ENCODE assay signal across 7 mouse cellular contexts in the genomic region with DNA sequence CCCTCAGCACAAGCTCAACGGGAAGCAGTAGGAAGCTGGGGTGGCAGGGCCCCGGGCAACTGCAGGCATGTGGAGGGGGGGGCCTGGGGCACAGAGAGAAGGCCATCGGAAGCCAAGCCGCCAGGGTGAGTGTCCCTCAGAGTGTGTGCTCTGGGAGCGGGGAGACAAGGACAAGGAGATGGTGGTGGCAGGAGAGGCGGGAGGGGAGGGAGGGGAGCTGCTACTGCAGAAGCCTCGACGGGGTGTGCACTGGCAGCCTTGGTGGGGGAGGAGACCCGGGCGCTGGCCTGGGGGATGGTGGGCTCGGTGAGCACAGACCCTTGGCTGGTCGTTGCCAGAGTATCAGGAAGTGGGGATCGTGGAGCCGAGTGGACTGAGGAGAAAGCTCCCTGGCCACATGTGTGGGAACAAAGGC. TPM values are rescaled to one million over a fixed set of nuclear protein-coding genes. Genes with fewer than 3 reads are reported as not detected.
DNase-seq lines count a peak whose midpoint lies in the region; ATAC-seq and TF ChIP-seq lines count a peak whose summit lies in the region.

No protein-coding gene starts in this region.

- no peak for TF ChIP-seq CTCF in lung, postnatal 0 days (IDR thresholded peaks at IDR 0.05)

- peak overlapping the region; percentile 21 for H3K4me3 ChIP-seq in lung, postnatal 0 days (ENCODE audit: low read depth, low read length)
- peak overlapping the region; percentile 58 for H3K4me3 ChIP-seq in embryonic facial prominence, embryonic 10.5 days
- H3K4me3 ChIP-seq in intestine, embryonic 14.5 days (ENCODE audit: low read depth, low read length): peak overlapping the region; percentile 26

- H3K27ac ChIP-seq in lung, postnatal 0 days (ENCODE audit: low read length): no peak overlapping the region
- H3K27ac ChIP-seq in embryonic facial prominence, embryonic 10.5 days (replicated peaks): peak overlapping the region; percentile 88
- H3K27ac ChIP-seq in intestine, embryonic 14.5 days (ENCODE audit: low read depth): 0 out of 2 replicates have a peak overlapping the region, but pooled peaks have one; percentile 22

- 1% methylated on average over 12 of the region's 14 CpGs for WGBS in lung, postnatal 0 days
- 2% methylated on average over 14 of the region's 14 CpGs for WGBS in embryonic facial prominence, embryonic 10.5 days
- 1% methylated on average over 13 of the region's 14 CpGs for WGBS in intestine, embryonic 14.5 days

- H3K9ac ChIP-seq in lung, postnatal 0 days (replicated peaks; ENCODE audit: low read depth): peak overlapping the region; percentile 12; the same call in 1 of the 2 replicates
- H3K9ac ChIP-seq in intestine, embryonic 14.5 days (ENCODE audit: low read length): peak overlapping the region; percentile 40

- ATAC-seq in lung, postnatal 0 days: peak; percentile 31
- no peak for ATAC-seq in intestine, embryonic 14.5 days (replicated peaks; ENCODE audit: low FRiP score, low TSS enrichment, low read depth)

- H3K9me3 ChIP-seq in lung, postnatal 0 days (ENCODE audit: low read length): no peaks in the 10 kb centered on the region
- no peaks in the 10 kb centered on the region for H3K9me3 ChIP-seq in embryonic facial prominence, embryonic 10.5 days
- H3K9me3 ChIP-seq in intestine, embryonic 14.5 days (ENCODE audit: control insufficient read depth, low read length): no peaks in the 10 kb centered on the region

- peak overlapping the region; percentile 41 for H3K4me2 ChIP-seq in lung, postnatal 0 days (replicated peaks; ENCODE audit: low read depth, low read length)
- H3K4me2 ChIP-seq in intestine, embryonic 14.5 days (ENCODE audit: low read length): peak overlapping the region; percentile 33

- no peak for TF ChIP-seq EP300 in lung, postnatal 0 days (IDR thresholded peaks at IDR 0.05)

- H3K36me3 ChIP-seq in lung, postnatal 0 days (ENCODE audit: insufficient read depth, low read length): no peaks in the 10 kb centered on the region
- H3K36me3 ChIP-seq in embryonic facial prominence, embryonic 10.5 days (replicated peaks): peaks cover 17% of the 10 kb centered on the region; the same call in 1 of the 2 replicates
- no peaks in the 10 kb centered on the region for H3K36me3 ChIP-seq in intestine, embryonic 14.5 days (ENCODE audit: control insufficient read depth, insufficient read depth, low read length)

- no peak for DNase-seq in lung, postnatal 0 days (ENCODE audit: low spot score)
- DNase-seq in lung, postnatal 36 days: no peak
- peak; percentile 65 for DNase-seq in embryonic facial prominence, embryonic 10.5 days (ENCODE audit: low spot score)
- DNase-seq in intestine, embryonic 14.5 days (ENCODE audit: low spot score): no peak
- peak; percentile 77 for DNase-seq in retina, postnatal 1 day
- DNase-seq in gastrocnemius, postnatal 10 days: no peak
- DNase-seq in layer of hippocampus, postnatal 36 days: no peak

- H3K4me1 ChIP-seq in lung, postnatal 0 days (ENCODE audit: insufficient read depth, low read depth, low read length): no peaks in the 10 kb centered on the region
- H3K4me1 ChIP-seq in embryonic facial prominence, embryonic 10.5 days: peaks cover 40% of the 10 kb centered on the region
- no peaks in the 10 kb centered on the region for H3K4me1 ChIP-seq in intestine, embryonic 14.5 days (replicated peaks; ENCODE audit: control insufficient read depth, insufficient read depth, low read length)

- H3K27me3 ChIP-seq in lung, postnatal 0 days (replicated peaks; ENCODE audit: insufficient read depth, low read length): peaks cover 49% of the 10 kb centered on the region
- H3K27me3 ChIP-seq in embryonic facial prominence, embryonic 10.5 days (replicated peaks; ENCODE audit: low read depth, poor library complexity, severe bottlenecking): peaks cover 95% of the 10 kb centered on the region
- H3K27me3 ChIP-seq in intestine, embryonic 14.5 days (replicated peaks; ENCODE audit: control insufficient read depth, insufficient read depth, low read length): peaks cover 82% of the 10 kb centered on the region

RNA-seq across cellular contexts. Expression of a gene that starts 13.6 kb away (rescaled TPM):
- polyA plus RNA-seq in lung, postnatal 0 days (2015; fragmentation: Nextera tagmentation; extraction: Ambion mirVana): 0.51 and 0.76 TPM in 2 replicates
- polyA plus RNA-seq in embryonic facial prominence, embryonic 10.5 days (2016; fragmentation: Nextera tagmentation; extraction: Ambion mirVana): 0.68 and 1.1 TPM in 2 replicates
- 1.3 TPM in 2 replicates for polyA plus RNA-seq in intestine, embryonic 14.5 days (2014; fragmentation: Nextera tagmentation; extraction: Ambion mirVana)
- 1 to 10 TPM; 1.9 to 2.5 TPM for total RNA-seq in gastrocnemius, postnatal 10 days (2021)
- 100 to 1,000 TPM; 311 to 332 TPM for total RNA-seq in layer of hippocampus, postnatal 36 days (2021)

RNA-seq across cellular contexts. Expression of a gene that starts 22.8 kb away (rescaled TPM):
- not detected in 2 replicates for polyA plus RNA-seq in lung, postnatal 0 days (2015; fragmentation: Nextera tagmentation; extraction: Ambion mirVana)
- polyA plus RNA-seq in embryonic facial prominence, embryonic 10.5 days (2016; fragmentation: Nextera tagmentation; extraction: Ambion mirVana): 0.64 TPM in 1 of 2 replicates, not detected in the other
- 0.65 TPM in 1 of 2 replicates, not detected in the other for polyA plus RNA-seq in intestine, embryonic 14.5 days (2014; fragmentation: Nextera tagmentation; extraction: Ambion mirVana)
- total RNA-seq in gastrocnemius, postnatal 10 days (2021): not detected
- total RNA-seq in layer of hippocampus, postnatal 36 days (2021): 10 to 100 TPM; 13.3 to 21.6 TPM

RNA-seq across cellular contexts. Expression of a gene that starts 25.4 kb away (rescaled TPM):
- 93.7 and 110 TPM in 2 replicates for polyA plus RNA-seq in lung, postnatal 0 days (2015; fragmentation: Nextera tagmentation; extraction: Ambion mirVana)
- polyA plus RNA-seq in embryonic facial prominence, embryonic 10.5 days (2016; fragmentation: Nextera tagmentation; extraction: Ambion mirVana): 80.3 and 85.1 TPM in 2 replicates
- 72.1 and 77.0 TPM in 2 replicates for polyA plus RNA-seq in intestine, embryonic 14.5 days (2014; fragmentation: Nextera tagmentation; extraction: Ambion mirVana)
- 10 to 100 TPM; 61.5 to 68.3 TPM for total RNA-seq in gastrocnemius, postnatal 10 days (2021)
- 100 to 1,000 TPM in 1 of 2 experiments, 10 to 100 TPM in 1; 94.5 to 102 TPM for total RNA-seq in layer of hippocampus, postnatal 36 days (2021)

RNA-seq across cellular contexts. Expression of a gene that starts 53.9 kb away (rescaled TPM):
- polyA plus RNA-seq in lung, postnatal 0 days (2015; fragmentation: Nextera tagmentation; extraction: Ambion mirVana): 59.3 and 69.2 TPM in 2 replicates
- 82.7 and 85.8 TPM in 2 replicates for polyA plus RNA-seq in embryonic facial prominence, embryonic 10.5 days (2016; fragmentation: Nextera tagmentation; extraction: Ambion mirVana)
- 107 and 116 TPM in 2 replicates for polyA plus RNA-seq in intestine, embryonic 14.5 days (2014; fragmentation: Nextera tagmentation; extraction: Ambion mirVana)
- total RNA-seq in gastrocnemius, postnatal 10 days (2021): 10 to 100 TPM; 50.8 to 52.6 TPM
- 100 to 1,000 TPM; 205 to 215 TPM for total RNA-seq in layer of hippocampus, postnatal 36 days (2021)

RNA-seq across cellular contexts. Expression of a gene that starts 54.0 kb away (rescaled TPM):
- 11.4 and 12.0 TPM in 2 replicates for polyA plus RNA-seq in lung, postnatal 0 days (2015; fragmentation: Nextera tagmentation; extraction: Ambion mirVana)
- polyA plus RNA-seq in embryonic facial prominence, embryonic 10.5 days (2016; fragmentation: Nextera tagmentation; extraction: Ambion mirVana): 13.5 and 14.4 TPM in 2 replicates
- polyA plus RNA-seq in intestine, embryonic 14.5 days (2014; fragmentation: Nextera tagmentation; extraction: Ambion mirVana): 10.2 and 11.5 TPM in 2 replicates
- 1 to 10 TPM; 4.3 to 5.7 TPM for total RNA-seq in gastrocnemius, postnatal 10 days (2021)
- total RNA-seq in layer of hippocampus, postnatal 36 days (2021): 10 to 100 TPM; 14.3 to 15.7 TPM

Comparison
In these comparisons a context has a peak if more than half of its experiments do, and no peak if none do; other contexts are left out.
1. DNase-seq: peak in embryonic facial prominence, embryonic 10.5 days (single experiment) and retina, postnatal 1 day (single experiment); none in lung, postnatal 0 days (single experiment), lung, postnatal 36 days (single experiment), intestine, embryonic 14.5 days (single experiment), gastrocnemius, postnatal 10 days (single experiment) and layer of hippocampus, postnatal 36 days (0 of 2).
2. Peak in every context shown above with its lines, with median percentiles within 50 percentile points of each other: H3K4me3 ChIP-seq.